Mouse (Mus musculus) frontal cortex, adult (tissue): ENCODE measurements at regions not wholly inside any gene's neighbourhood (a gene's known extent, or its start where the extent isn't known, plus 50 kb on each side); places are given as distances from the start of the nearest gene placed in this dataset.
"Not testable (repeated sequence)": the region's sequence is repeated elsewhere in the genome, so short reads cannot be mapped to it uniquely, and the experiment has no call there.

ENCODE experiments used
- ATAC-seq: cut with Nextera tagmentation; 2 replicates; pipeline ENCODE4 v1.9.2; 2017; ENCODE audit warnings: mild to moderate bottlenecking, moderate library complexity, mixed read lengths; ENCODE audit not compliant: low TSS enrichment

GRCm38 (mm10) chr19:27028834-27029233 lies 143.2 kb downstream of the Gm815 start:
- no peak for ATAC-seq

GRCm38 (mm10) chr19:27031030-27031700 lies 145.5 kb downstream of the Gm815 start:
- ATAC-seq = no peak; the same call in none of the 2 replicates

- ATAC-seq = no peak
These were observed 146.9 kb downstream of the Gm815 start for GRCm38 (mm10) chr19:27032621-27033020.

GRCm38 (mm10) chr19:27038298-27038697 lies 152.6 kb downstream of the Gm815 start:
- ATAC-seq = no peak

GRCm38 (mm10) chr19:27040321-27041025 lies 154.8 kb downstream of the Gm815 start:
- ATAC-seq = no peak

GRCm38 (mm10) chr19:27066449-27067181 lies 149.7 kb upstream of the Vldlr start:
- ATAC-seq = peak; percentile 92

GRCm38 (mm10) chr19:27073281-27073680 lies 143.0 kb upstream of the Vldlr start:
- no peak for ATAC-seq

- ATAC-seq = peak; percentile 24; the same call in 1 of the 2 replicates
These were observed 141.3 kb upstream of the Vldlr start for GRCm38 (mm10) chr19:27075019-27075418.

GRCm38 (mm10) chr19:27076920-27077512 lies 139.3 kb upstream of the Vldlr start:
- peak; percentile 96 for ATAC-seq

GRCm38 (mm10) chr19:27087344-27087743 lies 128.9 kb upstream of the Vldlr start:
- ATAC-seq = no peak

- ATAC-seq = no peak
These were observed 128.5 kb upstream of the Vldlr start for GRCm38 (mm10) chr19:27087833-27088232.

GRCm38 (mm10) chr19:27089099-27089498 lies 127.2 kb upstream of the Vldlr start:
- ATAC-seq = no peak

GRCm38 (mm10) chr19:27091603-27092002 lies 124.7 kb upstream of the Vldlr start:
- ATAC-seq = no peak

- peak; percentile 85 for ATAC-seq
These were observed 121.4 kb upstream of the Vldlr start for GRCm38 (mm10) chr19:27094777-27095478.

- no peak for ATAC-seq
These were observed 116.4 kb upstream of the Vldlr start for GRCm38 (mm10) chr19:27099921-27100320.

- ATAC-seq = no peak
These were observed 105.8 kb upstream of the Vldlr start for GRCm38 (mm10) chr19:27110437-27110836.

GRCm38 (mm10) chr19:27120876-27121275 lies 95.4 kb upstream of the Vldlr start:
- no peak for ATAC-seq

GRCm38 (mm10) chr19:27122348-27122747 lies 93.9 kb upstream of the Vldlr start:
- no peak for ATAC-seq

- ATAC-seq = peak; percentile 82
These were observed 93.0 kb upstream of the Vldlr start for GRCm38 (mm10) chr19:27123334-27123733.

- peak; percentile 67 for ATAC-seq
These were observed 92.3 kb upstream of the Vldlr start for GRCm38 (mm10) chr19:27123806-27124469.

- not testable (repeated sequence) for ATAC-seq
These were observed 87.8 kb upstream of the Vldlr start for GRCm38 (mm10) chr19:27128501-27128900.
